Mouse (Mus musculus) embryo, embryonic 10.5 days (tissue): ENCODE measurements around the gene Wdr89.

Source experiments
- DNase-seq: peaks from one replicate; pipeline ENCODE4 v3.0.0-alpha.2; 2015; ENCODE audit warnings: low spot score

Gene Wdr89

GRCm38 (mm10) chr12:75668221-75668620 is 1.1 kb downstream of the Wdr89 start:
- no peak for DNase-seq

GRCm38 (mm10) chr12:75666939-75667338 is 2.4 kb downstream of the Wdr89 start:
- DNase-seq: no peak

GRCm38 (mm10) chr12:75664516-75664810 is 4.9 kb downstream of the Wdr89 start:
- peak; percentile 26 for DNase-seq

- no peak for DNase-seq
Measured at GRCm38 (mm10) chr12:75663646-75664515, 5.5 kb downstream of the Wdr89 start.

GRCm38 (mm10) chr12:75662376-75662775 is 7.0 kb downstream of the Wdr89 start:
- no peak for DNase-seq

- DNase-seq: no peak
Measured at GRCm38 (mm10) chr12:75658403-75658802, 10.9 kb downstream of the Wdr89 start.

- peak; percentile 41 for DNase-seq
Measured at GRCm38 (mm10) chr12:75656580-75656979, 12.8 kb downstream of the Wdr89 start.

GRCm38 (mm10) chr12:75654247-75654801 is 15.0 kb downstream of the Wdr89 start:
- no peak for DNase-seq

- DNase-seq: no peak
Measured at GRCm38 (mm10) chr12:75649706-75650093, 19.6 kb downstream of the Wdr89 start.

GRCm38 (mm10) chr12:75649058-75649705 is 20.2 kb downstream of the Wdr89 start:
- DNase-seq: peak; percentile 39

GRCm38 (mm10) chr12:75648281-75648680 is 21.1 kb downstream of the Wdr89 start:
- DNase-seq: no peak

- no peak for DNase-seq
Measured at GRCm38 (mm10) chr12:75647663-75648062, 21.7 kb downstream of the Wdr89 start.

GRCm38 (mm10) chr12:75645780-75646179 is 23.6 kb downstream of the Wdr89 start:
- no peak for DNase-seq

GRCm38 (mm10) chr12:75641726-75642125 is 27.6 kb downstream of the Wdr89 start:
- no peak for DNase-seq

- no peak for DNase-seq
Measured at GRCm38 (mm10) chr12:75638345-75638744, 31.0 kb downstream of the Wdr89 start.

- DNase-seq: no peak
Measured at GRCm38 (mm10) chr12:75637103-75637502, 32.2 kb downstream of the Wdr89 start.

- DNase-seq: no peak
Measured at GRCm38 (mm10) chr12:75635771-75636430, 33.4 kb downstream of the Wdr89 start.

GRCm38 (mm10) chr12:75629618-75630017 is 39.7 kb downstream of the Wdr89 start:
- DNase-seq: no peak

- no peak for DNase-seq
Measured at GRCm38 (mm10) chr12:75623292-75623691, 46.0 kb downstream of the Wdr89 start.

- no peak for DNase-seq
Measured at GRCm38 (mm10) chr12:75622835-75623234, 46.5 kb downstream of the Wdr89 start.

GRCm38 (mm10) chr12:75616841-75617240 is 52.5 kb downstream of the Wdr89 start:
- DNase-seq: peak; percentile 2

GRCm38 (mm10) chr12:75616158-75616791 is 53.1 kb downstream of the Wdr89 start:
- peak; percentile 57 for DNase-seq
